Mouse (Mus musculus) heart, adult 2 months (tissue): ENCODE measurements around the gene Sftpd. TPM values are rescaled to one million over a fixed set of nuclear protein-coding genes. Genes with fewer than 3 reads are reported as not detected.

Experiments
- DNase-seq, 2 experiments: peaks; one replicate each; pipeline ENCODE4 v3.0.0; 2021
- H3K27ac ChIP-seq: fragments of 200-600 bp; 2 replicates; pipeline ENCODE4 v1.8.1; 2022
- H3K27me3 ChIP-seq: fragments of 200-500 bp; 2 replicates; pipeline ENCODE4 v1.6.1; 2012; ENCODE audit warnings: mild to moderate bottlenecking, low read length, inconsistent platforms, mixed read lengths; ENCODE audit not compliant: control insufficient read depth, insufficient read depth
- H3K36me3 ChIP-seq: fragments of 200-500 bp; 2 replicates; pipeline ENCODE4 v1.6.1; 2012; ENCODE audit warnings: low read length, inconsistent platforms; ENCODE audit not compliant: control insufficient read depth, insufficient read depth
- H3K4me1 ChIP-seq: fragments of 200-500 bp; 2 replicates; pipeline ENCODE4 v1.6.1; 2011; ENCODE audit warnings: low read length; ENCODE audit not compliant: control insufficient read depth, insufficient read depth
- H3K4me3 ChIP-seq: fragments of 200-600 bp; 2 replicates; pipeline ENCODE4 v1.8.1; 2022
- H3K79me2 ChIP-seq: fragments of 200-500 bp; replicated peaks from 2 replicates; pipeline ENCODE4 v1.6.1; 2012; ENCODE audit warnings: mild to moderate bottlenecking, inconsistent platforms, low read length, moderate library complexity, mixed read lengths; ENCODE audit not compliant: control insufficient read depth, insufficient read depth
- H3K9ac ChIP-seq: fragments of 200-500 bp; 2 replicates; pipeline ENCODE4 v1.6.1; 2012; ENCODE audit warnings: low read depth, mild to moderate bottlenecking, control low read depth, inconsistent platforms, low read length, mixed read lengths
- CTCF ChIP-seq: fragments of 200-600 bp; IDR thresholded peaks from 2 replicates; pipeline ENCODE4 v1.8.1; 2022; ENCODE audit warnings: antibody characterized with exemption, mild to moderate bottlenecking, moderate library complexity
- EP300 ChIP-seq: fragments of 200-500 bp; IDR thresholded peaks from 2 replicates; pipeline ENCODE4 v1.6.1; 2011; ENCODE audit warnings: low read depth, low read length, control low read depth; ENCODE audit not compliant: insufficient read depth
- POLR2A ChIP-seq: fragments of 200-500 bp; IDR thresholded peaks from 2 replicates; pipeline ENCODE4 v1.6.1; 2011; ENCODE audit warnings: mild to moderate bottlenecking, low read depth, low read length, control low read depth; ENCODE audit not compliant: insufficient read depth
- WGBS: fragments of 180-500 bp; shearing (Covaris S2); methylation state at CpG from one replicate; pipeline ENCODE4 v1.1.7; 2018; 5-methylcytosine and 5-hydroxymethylcytosine counted together
- intact Hi-C: fragments of 180-260 bp; cut with DNase I; formaldehyde crosslinking; loops from one replicate; pipeline ENCODE4 v1.15.1; 2025
- polyA plus RNA-seq: library from polyadenylated mRNA; depleted of rRNA; stranded (reverse); fragments of >200 nt; gene quantifications from 2 replicates; pipeline ENCODE4 v1.2.3, GENCODE M21; 2012
- total RNA-seq, 2 experiments: library from RNA; stranded (reverse); gene quantifications; 2 replicates each; pipeline ENCODE4 v1.2.3; 2021

Gene Sftpd
- total and polyA plus RNA-seq, 3 experiments = 2.0 TPM; not detected in 2

DNA sequence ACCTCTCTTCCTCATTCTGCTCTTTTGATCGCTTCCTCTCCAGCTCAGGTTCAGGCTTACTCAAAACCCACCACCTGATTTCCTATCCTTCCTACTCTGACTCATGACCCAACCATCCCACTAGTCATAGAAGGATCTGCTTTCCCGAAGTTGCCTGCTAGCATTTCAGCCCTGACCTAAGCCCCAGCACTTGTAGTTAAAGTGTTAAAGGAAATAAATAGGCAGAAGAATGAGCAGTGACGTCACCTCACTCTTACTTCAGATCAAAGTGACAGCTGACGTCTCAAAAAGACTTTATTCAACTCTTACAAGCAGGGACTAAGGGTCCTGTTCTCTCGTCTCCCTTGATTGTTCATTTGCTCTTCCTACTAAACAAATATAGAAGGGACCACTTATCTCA lies 17.7 kb downstream of the Sftpd start:
- WGBS = 39% methylated on average over 5 of the region's 5 CpGs
- H3K27ac ChIP-seq = no peak overlapping the region
- no peak overlapping the region for H3K4me3 ChIP-seq
- TF ChIP-seq EP300 (no peak), CTCF (no peak), POLR2A (no peak)
- H3K36me3 ChIP-seq = no peaks in the 10 kb centered on the region
- H3K79me2 ChIP-seq = no peaks in the 10 kb centered on the region
- no peaks in the 10 kb centered on the region for H3K27me3 ChIP-seq
- H3K9ac ChIP-seq = no peak overlapping the region
- no peak for DNase-seq
- no peaks in the 10 kb centered on the region for H3K4me1 ChIP-seq
- intact Hi-C loops = no loop called here

DNA sequence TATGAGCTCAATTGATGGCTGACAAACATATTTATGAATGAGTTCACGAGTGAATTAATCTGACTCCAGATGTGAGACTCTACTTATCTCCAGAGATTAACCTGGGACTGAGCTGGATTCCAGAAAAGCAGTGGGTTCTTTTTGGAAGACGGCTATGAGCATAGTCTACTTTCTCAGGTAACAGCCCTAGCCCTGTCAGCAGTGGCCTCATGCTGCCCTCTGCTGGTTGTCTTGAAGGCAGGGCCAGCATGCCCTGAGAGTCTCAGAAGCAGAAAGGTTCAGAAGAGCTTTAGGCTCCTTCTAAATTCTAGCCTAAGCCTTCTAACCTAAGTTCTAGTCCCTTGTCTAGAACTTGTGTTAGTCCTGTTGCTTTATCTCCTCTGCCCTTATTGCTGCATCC lies 22.3 kb downstream of the Sftpd start:
- no peaks in the 10 kb centered on the region; the same call in 1 of the 2 replicates for H3K4me1 ChIP-seq
- peak; percentile 14 to 24 for DNase-seq
- no peaks in the 10 kb centered on the region for H3K27me3 ChIP-seq
- no peak overlapping the region for H3K27ac ChIP-seq
- H3K36me3 ChIP-seq = no peaks in the 10 kb centered on the region
- intact Hi-C loops = loop anchor here (2.0 kb wide), 1 partner anchor 70 kb away; no protein-coding TSS in a partner anchor
- 11% methylated on average over 2 of the region's 2 CpGs for WGBS
- TF ChIP-seq EP300 = 0 out of 2 replicates have a peak, but pooled peaks have one; percentile 19
- no peak for TF ChIP-seq POLR2A
- peak; percentile 77 for TF ChIP-seq CTCF
- no peak overlapping the region for H3K4me3 ChIP-seq
- H3K9ac ChIP-seq = no peak overlapping the region
- H3K79me2 ChIP-seq = no peaks in the 10 kb centered on the region

GRCm38 (mm10) chr14:41160743-41161142 lies 24.2 kb downstream of the Sftpd start:
- TF ChIP-seq CTCF = no peak
- no peak for TF ChIP-seq EP300
- TF ChIP-seq POLR2A = no peak
- H3K4me3 ChIP-seq = no peak overlapping the region
- no peaks in the 10 kb centered on the region for H3K27me3 ChIP-seq
- no peaks in the 10 kb centered on the region for H3K79me2 ChIP-seq
- no peaks in the 10 kb centered on the region for H3K36me3 ChIP-seq
- WGBS = 33% methylated on average over 1 of the region's 1 CpGs
- H3K27ac ChIP-seq = no peak overlapping the region
- intact Hi-C loops = no loop called here
- H3K4me1 ChIP-seq = no peaks in the 10 kb centered on the region; the same call in 1 of the 2 replicates
- no peak overlapping the region for H3K9ac ChIP-seq
- DNase-seq = no peak

GRCm38 (mm10) chr14:41160076-41160475 lies 24.9 kb downstream of the Sftpd start:
- H3K79me2 ChIP-seq = no peaks in the 10 kb centered on the region
- 80% methylated on average over 4 of the region's 4 CpGs for WGBS
- no peak overlapping the region for H3K4me3 ChIP-seq
- H3K36me3 ChIP-seq = no peaks in the 10 kb centered on the region
- intact Hi-C loops = no loop called here
- H3K9ac ChIP-seq = no peak overlapping the region
- no peak for TF ChIP-seq EP300
- no peak for TF ChIP-seq CTCF
- TF ChIP-seq POLR2A = no peak
- H3K27ac ChIP-seq = no peak overlapping the region
- no peaks in the 10 kb centered on the region; the same call in 1 of the 2 replicates for H3K4me1 ChIP-seq
- H3K27me3 ChIP-seq = no peaks in the 10 kb centered on the region
- DNase-seq = no peak

- Histone ChIP-seq H3K36me3 (no peaks in the 10 kb centered on the region), H3K27me3 (no peaks in the 10 kb centered on the region), H3K4me1 (no peaks in the 10 kb centered on the region), H3K79me2 (no peaks in the 10 kb centered on the region), H3K27ac (no peak within 1 kb of the TSS), H3K9ac (no peak within 1 kb of the TSS), H3K4me3 (no peak within 1 kb of the TSS)
- TF ChIP-seq POLR2A (no peak), EP300 (no peak), CTCF (no peak)
- intact Hi-C loops = no loop called here
- WGBS = 74% methylated on average over 7 of the region's 7 CpGs
- DNase-seq = no peak
Measured at GRCm38 (mm10) chr14:41151220-41151898, 33.6 kb downstream of the Sftpd start, which contains the start of gene Mbl1. Gene Mbl1, plus strand, starts transcription at chr14:41151458.

DNA sequence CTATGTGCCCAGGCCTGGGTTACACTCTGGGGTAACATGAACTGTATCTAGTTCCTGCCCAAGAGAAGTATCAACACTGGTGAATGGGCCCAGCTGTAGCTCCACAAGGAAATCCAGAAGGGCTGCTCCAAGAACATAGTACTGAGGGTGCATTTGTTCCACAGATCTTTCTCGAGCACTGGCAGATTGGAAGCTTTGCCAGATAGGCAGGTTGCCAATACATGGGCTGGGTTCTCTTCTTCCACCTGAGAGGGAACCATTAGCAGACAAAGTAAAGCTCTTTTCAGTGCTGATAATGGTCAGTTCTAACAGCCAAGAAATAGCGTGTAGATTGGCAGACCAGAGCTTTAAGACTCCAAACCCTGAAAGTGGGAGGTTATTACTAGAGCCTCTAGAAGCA lies 37.6 kb downstream of the Sftpd start:
- TF ChIP-seq POLR2A = no peak
- no peak for TF ChIP-seq EP300
- no peak for TF ChIP-seq CTCF
- H3K4me3 ChIP-seq = no peak overlapping the region
- H3K27ac ChIP-seq = no peak overlapping the region
- no peaks in the 10 kb centered on the region for H3K36me3 ChIP-seq
- no peaks in the 10 kb centered on the region for H3K4me1 ChIP-seq
- no peaks in the 10 kb centered on the region for H3K79me2 ChIP-seq
- 37% methylated on average over 2 of the region's 2 CpGs for WGBS
- intact Hi-C loops = no loop called here
- no peak overlapping the region for H3K9ac ChIP-seq
- no peak for DNase-seq
- no peaks in the 10 kb centered on the region for H3K27me3 ChIP-seq
